In the genomic region with DNA sequence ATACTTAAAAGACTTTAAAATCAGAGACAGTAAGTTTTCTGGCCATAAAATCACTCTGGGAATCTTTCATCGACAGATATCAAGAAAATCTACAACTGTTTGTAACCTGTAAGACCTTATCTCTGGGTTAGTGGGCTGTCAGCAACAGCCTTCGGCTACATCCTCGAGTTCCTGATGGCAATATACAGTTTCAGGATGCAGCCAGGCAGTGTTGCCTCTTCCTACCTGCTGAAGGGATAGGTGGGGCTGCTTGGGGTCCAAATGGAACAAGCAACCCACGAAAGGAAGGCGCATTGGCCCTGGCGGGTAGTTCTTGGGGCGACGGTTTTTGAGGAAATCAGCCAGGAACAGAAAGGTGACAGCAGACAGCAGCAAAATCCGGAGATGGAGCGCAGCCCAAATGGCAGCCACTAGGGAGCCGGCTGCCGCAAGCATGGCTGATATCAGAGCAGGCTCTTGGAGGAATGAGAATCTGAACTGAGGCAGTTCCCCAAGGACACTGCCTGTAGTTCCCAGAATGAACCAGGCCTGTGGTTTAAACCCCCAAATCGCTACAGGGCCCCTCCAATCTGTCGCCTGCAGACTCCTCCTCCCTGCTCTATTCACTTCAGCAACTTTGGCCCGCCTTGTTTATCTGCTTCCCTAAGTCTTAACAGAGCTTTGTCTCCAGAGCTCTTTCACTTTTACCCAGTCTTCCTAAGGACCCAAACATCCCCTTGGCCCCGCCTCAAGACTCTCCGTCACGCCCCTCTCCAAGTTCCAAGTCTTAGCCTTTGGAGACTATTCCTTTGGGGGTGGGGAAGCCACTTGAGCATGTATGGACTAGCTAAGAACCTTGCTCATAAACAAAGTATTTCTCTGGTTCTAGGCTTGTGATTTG, we compare ENCODE assay signal across 9 mouse cellular contexts. TPM values are rescaled to one million over a fixed set of nuclear protein-coding genes. Genes with fewer than 3 reads are reported as not detected.
A peak's percentile ranks its signal among the peaks of the same experiment; 100 is the strongest.
DNase-seq lines count a peak whose midpoint lies in the region; ATAC-seq and TF ChIP-seq lines count a peak whose summit lies in the region.
"Had no signal": no experiment of that assay in that cellular context is flagged by ENCODE, and none has a peak within 500 bp of the region (broad histone marks: within the 10 kb centered on the region; RNA-seq: fewer than 3 reads in every experiment).

A gene (minus strand): TSS at position 668 of the 880 bp plus-strand sequence.

- H3K9ac ChIP-seq in embryonic facial prominence, embryonic 14.5 days (ENCODE audit: low read depth, low read length), result peak within 1 kb of the TSS; percentile 60
- peak within 1 kb of the TSS; percentile 56 for H3K9ac ChIP-seq in heart, adult 2 months (ENCODE audit: low read depth, low read length)
- peak within 1 kb of the TSS; percentile 28; the same call in 1 of the 2 replicates for H3K9ac ChIP-seq in limb, embryonic 15.5 days
- H3K9ac ChIP-seq in midbrain, embryonic 14.5 days (replicated peaks; ENCODE audit: low read length), result peak within 1 kb of the TSS; percentile 50

- intact Hi-C loops in heart, adult 2 months (cut with DNase I), result loop anchor here (5.0 kb wide), 1 partner anchor 91 kb away; no protein-coding TSS in a partner anchor

- WGBS in embryonic facial prominence, embryonic 14.5 days, result 8% methylated on average over 18 of the region's 18 CpGs
- 2% methylated on average over 18 of the region's 18 CpGs for WGBS in heart, adult 2 months
- WGBS in kidney, adult 2 months, result 10% methylated on average over 18 of the region's 18 CpGs
- WGBS in limb, embryonic 15.5 days, result 6% methylated on average over 18 of the region's 18 CpGs
- 7% methylated on average over 18 of the region's 18 CpGs for WGBS in midbrain, embryonic 14.5 days

- no peaks in the 10 kb centered on the region; the same call in 1 of the 2 replicates for H3K4me1 ChIP-seq in embryonic facial prominence, embryonic 14.5 days (ENCODE audit: control insufficient read depth, insufficient read depth, low read length)
- 0 out of 2 replicates have a peak, but pooled peaks cover 1% of the 10 kb centered on the region for H3K4me1 ChIP-seq in heart, adult 2 months (ENCODE audit: control insufficient read depth, insufficient read depth, low read length)
- no peaks in the 10 kb centered on the region for H3K4me1 ChIP-seq in kidney, adult 2 months (ENCODE audit: control insufficient read depth, insufficient read depth, low read length)
- peaks cover 9% of the 10 kb centered on the region; the same call in 1 of the 2 replicates for H3K4me1 ChIP-seq in limb, embryonic 15.5 days
- H3K4me1 ChIP-seq in midbrain, embryonic 14.5 days (ENCODE audit: control insufficient read depth, insufficient read depth, low read length), result 0 out of 2 replicates have a peak, but pooled peaks cover 4% of the 10 kb centered on the region

- H3K9me3 ChIP-seq in embryonic facial prominence, embryonic 14.5 days (ENCODE audit: control insufficient read depth, low read length), result no peaks in the 10 kb centered on the region
- H3K9me3 ChIP-seq in limb, embryonic 15.5 days, result no peaks in the 10 kb centered on the region
- no peaks in the 10 kb centered on the region for H3K9me3 ChIP-seq in midbrain, embryonic 14.5 days (ENCODE audit: control insufficient read depth, low read length)

- ATAC-seq in embryonic facial prominence, embryonic 14.5 days (ENCODE audit: low read depth), result peak; percentile 95
- peak; percentile 79; the same call in 1 of the 2 replicates for ATAC-seq in limb, embryonic 15.5 days (ENCODE audit: insufficient number of reproducible peaks, low FRiP score, low TSS enrichment, low read depth)
- ATAC-seq in midbrain, embryonic 14.5 days (ENCODE audit: low FRiP score, low TSS enrichment), result peak; percentile 76

- no peaks in the 10 kb centered on the region for H3K79me2 ChIP-seq in heart, adult 2 months (replicated peaks; ENCODE audit: control insufficient read depth, insufficient read depth, low read length)

- H3K27me3 ChIP-seq in embryonic facial prominence, embryonic 14.5 days (replicated peaks; ENCODE audit: control insufficient read depth, insufficient read depth, low read length), result no peaks in the 10 kb centered on the region
- no peaks in the 10 kb centered on the region for H3K27me3 ChIP-seq in heart, adult 2 months (ENCODE audit: control insufficient read depth, insufficient read depth, low read length)
- no peaks in the 10 kb centered on the region for H3K27me3 ChIP-seq in kidney, adult 2 months (replicated peaks; ENCODE audit: control insufficient read depth, insufficient read depth, low read length)
- no peaks in the 10 kb centered on the region for H3K27me3 ChIP-seq in limb, embryonic 15.5 days
- no peaks in the 10 kb centered on the region for H3K27me3 ChIP-seq in midbrain, embryonic 14.5 days (ENCODE audit: control insufficient read depth, insufficient read depth, low read length)

- H3K27ac ChIP-seq in embryonic facial prominence, embryonic 14.5 days (replicated peaks; ENCODE audit: low read depth, low read length), result peak within 1 kb of the TSS; percentile 63
- H3K27ac ChIP-seq in heart, adult 2 months, result peak within 1 kb of the TSS; percentile 77
- H3K27ac ChIP-seq in kidney, adult 2 months (ENCODE audit: insufficient read depth, low read depth, low read length), result peak within 1 kb of the TSS; percentile 54; the same call in 1 of the 2 replicates
- H3K27ac ChIP-seq in limb, embryonic 15.5 days, result peak within 1 kb of the TSS; percentile 74; the same call in 1 of the 2 replicates
- H3K27ac ChIP-seq in midbrain, embryonic 14.5 days (replicated peaks; ENCODE audit: low read depth, low read length), result peak within 1 kb of the TSS; percentile 50; the same call in 1 of the 2 replicates

- no peaks in the 10 kb centered on the region for H3K36me3 ChIP-seq in embryonic facial prominence, embryonic 14.5 days (ENCODE audit: control insufficient read depth, insufficient read depth, low read length)
- H3K36me3 ChIP-seq in heart, adult 2 months (ENCODE audit: control insufficient read depth, insufficient read depth, low read length), result no peaks in the 10 kb centered on the region; the same call in 1 of the 2 replicates
- no peaks in the 10 kb centered on the region for H3K36me3 ChIP-seq in kidney, adult 2 months (ENCODE audit: control insufficient read depth, insufficient read depth, low read length)
- no peaks in the 10 kb centered on the region for H3K36me3 ChIP-seq in limb, embryonic 15.5 days
- no peaks in the 10 kb centered on the region for H3K36me3 ChIP-seq in midbrain, embryonic 14.5 days (ENCODE audit: control insufficient read depth, insufficient read depth, low read length)

- peak within 1 kb of the TSS; percentile 37 for H3K4me3 ChIP-seq in embryonic facial prominence, embryonic 14.5 days (ENCODE audit: low read depth, low read length)
- H3K4me3 ChIP-seq in heart, adult 2 months, result peak within 1 kb of the TSS; percentile 56
- peak within 1 kb of the TSS; percentile 61 for H3K4me3 ChIP-seq in kidney, adult 2 months (ENCODE audit: insufficient read depth, low read depth, low read length)
- H3K4me3 ChIP-seq in limb, embryonic 15.5 days, result peak within 1 kb of the TSS; percentile 43
- peak within 1 kb of the TSS; percentile 36 for H3K4me3 ChIP-seq in midbrain, embryonic 14.5 days (replicated peaks; ENCODE audit: low read depth, low read length)

- peak; percentile 20; the same call in 1 of the 2 replicates for TF ChIP-seq CTCF in heart, adult 2 months (IDR thresholded peaks at IDR 0.05)
- TF ChIP-seq CTCF in kidney, adult 2 months (conservative IDR thresholded peaks at IDR 0.05; ENCODE audit: insufficient read depth, insufficient read length, low read depth, low read length), result no peak

- peak within 1 kb of the TSS; percentile 67 for H3K4me2 ChIP-seq in embryonic facial prominence, embryonic 14.5 days (ENCODE audit: low read depth, low read length)
- H3K4me2 ChIP-seq in limb, embryonic 15.5 days, result peak within 1 kb of the TSS; percentile 66
- H3K4me2 ChIP-seq in midbrain, embryonic 14.5 days (ENCODE audit: low read length), result peak within 1 kb of the TSS; percentile 52

- no peak for TF ChIP-seq EP300 in heart, adult 2 months (IDR thresholded peaks at IDR 0.05; ENCODE audit: insufficient read depth, low read depth, low read length)

- TF ChIP-seq POLR2A in heart, adult 2 months (IDR thresholded peaks at IDR 0.05; ENCODE audit: insufficient read depth, low read depth, low read length), result peak; percentile 69
- no peak for TF ChIP-seq POLR2A in kidney, adult 2 months (IDR thresholded peaks at IDR 0.05; ENCODE audit: low read depth, low read length)

- DNase-seq in layer of hippocampus, adult 18-20 months (ENCODE audit: low spot score in 2 of 2), result peak; percentile 3 to 40
- no peak for DNase-seq in layer of hippocampus, adult 11-12 months (ENCODE audit: low spot score)
- DNase-seq in embryonic facial prominence, embryonic 14.5 days (ENCODE audit: low spot score), result peak; percentile 94
- peak; percentile 79 to 86 for DNase-seq in heart, adult 2 months
- peak; percentile 66 for DNase-seq in kidney, adult 2 months
- DNase-seq in midbrain, embryonic 14.5 days, result peak; percentile 66
- peak; percentile 2 for DNase-seq in telencephalon, adult 2 months (ENCODE audit: low read depth, low spot score)

RNA-seq across cellular contexts. Expression of the gene that starts here (rescaled TPM):
- 10 to 100 TPM; 37.1 to 41.9 TPM for total RNA-seq in layer of hippocampus, adult 18-20 months (2021)
- 3.3 TPM in 2 replicates for polyA plus RNA-seq in embryonic facial prominence, embryonic 14.5 days (2014; fragmentation: Nextera tagmentation; extraction: Ambion mirVana)
- total RNA-seq in heart, adult 2 months (2021), result 1 to 10 TPM; 1.0 to 1.9 TPM
- polyA plus RNA-seq in heart, adult 2 months (2012; rRNA removed), result 2.5 and 4.3 TPM in 2 replicates
- polyA plus RNA-seq in kidney, adult 2 months (2012; rRNA removed), result 6.7 and 9.8 TPM in 2 replicates
- 1.7 and 2.7 TPM in 2 replicates for polyA plus RNA-seq in limb, embryonic 15.5 days (2015; fragmentation: Nextera tagmentation; extraction: Ambion mirVana)
- polyA plus RNA-seq in midbrain, embryonic 14.5 days (2014; fragmentation: Nextera tagmentation; extraction: Ambion mirVana), result 3.9 and 4.9 TPM in 2 replicates
- total RNA-seq: neutrophil, adult 5-6 weeks had no signal

Comparison
In these comparisons a context has a peak if more than half of its experiments do, and no peak if none do; other contexts are left out.
1. RNA of the gene that starts here (total RNA-seq): 37.1 to 41.9 TPM in layer of hippocampus, adult 18-20 months; 1.0 to 1.9 TPM in heart, adult 2 months; every median in the first group is over 10 times any median in the second.
2. Peak in every context shown above with its lines, with median percentiles within 50 percentile points of each other: ATAC-seq, H3K27ac ChIP-seq, H3K4me2 ChIP-seq, H3K4me3 ChIP-seq and H3K9ac ChIP-seq.